Mouse (Mus musculus): ENCODE results near the gene Vmn2r48.
"Not testable (repeated sequence)": the region's sequence is repeated elsewhere in the genome, so short reads cannot be mapped to it uniquely, and the experiment has no call there.

- not testable (repeated sequence) for TF ChIP-seq POLR2A (IDR thresholded peaks at IDR 0.05; ENCODE audit: insufficient read depth, low read depth, low read length); CTCF (IDR thresholded peaks at IDR 0.05)
Observed at GRCm38 (mm10) chr7:9953485-9953884, at the start of gene Vmn2r48.

Measured in heart, adult 2 months (tissue).